Mouse (Mus musculus) embryonic facial prominence, embryonic 14.5 days (tissue): ENCODE results near the gene March7. TPM values are rescaled to one million over a fixed set of nuclear protein-coding genes. Genes with fewer than 3 reads are reported as not detected.

Experiments
- ATAC-seq: fragments of 200-750 bp; cut with Nextera tagmentation; 2 replicates; pipeline ENCODE4 v1.8.0; 2017; ENCODE audit warnings: low read depth, moderate number of reproducible peaks, moderate TSS enrichment
- DNase-seq: peaks from one replicate; pipeline ENCODE4 v3.0.0-alpha.2; 2015; ENCODE audit warnings: low spot score
- H3K27ac ChIP-seq: fragments of 300-500 bp; sonication (generic); replicated peaks from 2 replicates; pipeline ENCODE4 v1.5.1; 2014; ENCODE audit warnings: low read depth, mild to moderate bottlenecking, low read length, moderate library complexity
- H3K27me3 ChIP-seq: fragments of 300-500 bp; sonication (generic); replicated peaks from 2 replicates; pipeline ENCODE4 v1.6.1; 2014; ENCODE audit warnings: low read length; ENCODE audit not compliant: control insufficient read depth, insufficient read depth
- H3K36me3 ChIP-seq: fragments of 300-500 bp; sonication (generic); 2 replicates; pipeline ENCODE4 v1.6.1; 2014; ENCODE audit warnings: low read length, mixed read lengths; ENCODE audit not compliant: control insufficient read depth, insufficient read depth
- H3K4me1 ChIP-seq: fragments of 300-500 bp; sonication (generic); 2 replicates; pipeline ENCODE4 v1.6.1; 2014; ENCODE audit warnings: antibody characterized with exemption, low read length; ENCODE audit not compliant: control insufficient read depth, insufficient read depth
- H3K4me2 ChIP-seq: fragments of 300-500 bp; sonication (generic); 2 replicates; pipeline ENCODE4 v1.6.1; 2014; ENCODE audit warnings: low read depth, mild to moderate bottlenecking, low read length, moderate library complexity, mixed read lengths
- H3K4me3 ChIP-seq: fragments of 300-500 bp; sonication (generic); 2 replicates; pipeline ENCODE4 v1.5.1; 2014; ENCODE audit warnings: low read depth, mild to moderate bottlenecking, low read length
- H3K9ac ChIP-seq: fragments of 300-500 bp; sonication (generic); 2 replicates; pipeline ENCODE4 v1.6.1; 2014; ENCODE audit warnings: low read depth, mild to moderate bottlenecking, low read length, moderate library complexity, mixed read lengths
- H3K9me3 ChIP-seq: fragments of 300-500 bp; sonication (generic); 2 replicates; pipeline ENCODE4 v1.6.1; 2016; ENCODE audit warnings: low read length; ENCODE audit not compliant: control insufficient read depth
- WGBS: fragments of 180-500 bp; shearing (Covaris S2); extraction: QIAGEN DNeasy Blood & Tissue Kit; methylation state at CpG from one replicate; pipeline ENCODE4 v1.1.7; 2014; 5-methylcytosine and 5-hydroxymethylcytosine counted together
- polyA plus RNA-seq: library from polyadenylated mRNA; unstranded; fragments of >200 nt; fragmentation: Nextera tagmentation; extraction: Ambion mirVana; gene quantifications from 2 replicates; pipeline ENCODE4 v1.2.1, GENCODE M21; 2014

The March7 gene
- polyA plus RNA-seq, 1 experiment from 2014 or later = 65.7 TPM

- Histone ChIP-seq H3K36me3 (no peaks in the 10 kb centered on the region), H3K4me2 (no peak overlapping the region), H3K4me1 (peaks cover 3% of the 10 kb centered on the region; the same call in 1 of the 2 replicates), H3K9me3 (no peaks in the 10 kb centered on the region), H3K4me3 (no peak overlapping the region), H3K27me3 (no peaks in the 10 kb centered on the region), H3K27ac (no peak overlapping the region), H3K9ac (no peak overlapping the region)
- no peak for DNase-seq
- no peak for ATAC-seq
- WGBS = 70% methylated on average over 2 of the region's 2 CpGs
These were observed 12.3 kb downstream of the March7 start for GRCm38 (mm10) chr2:60221954-60222353.

DNA sequence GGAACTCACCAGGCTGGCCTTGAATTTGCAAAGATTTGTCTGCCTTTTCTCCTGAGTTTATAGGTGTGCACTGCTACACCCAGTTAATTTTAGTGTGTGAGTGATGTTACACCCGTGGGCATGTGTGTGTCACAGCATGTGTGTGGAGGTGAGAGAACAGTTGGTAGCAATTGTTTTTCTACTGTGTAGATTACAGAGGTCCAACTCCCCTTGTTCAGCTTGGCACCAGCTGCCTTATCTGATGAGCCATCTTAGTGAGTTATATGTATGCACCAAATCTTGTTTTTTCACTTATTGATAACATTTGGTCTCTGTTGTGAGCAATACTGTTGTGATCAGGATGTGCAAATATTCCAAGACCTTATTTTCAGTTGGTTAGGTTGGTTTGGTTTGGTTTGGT lies 13.8 kb downstream of the March7 start:
- Histone ChIP-seq H3K36me3 (no peaks in the 10 kb centered on the region), H3K4me3 (no peak overlapping the region), H3K9ac (no peak overlapping the region), H3K27ac (no peak overlapping the region), H3K4me1 (peaks cover 3% of the 10 kb centered on the region; the same call in 1 of the 2 replicates), H3K27me3 (no peaks in the 10 kb centered on the region), H3K4me2 (no peak overlapping the region), H3K9me3 (no peaks in the 10 kb centered on the region)
- ATAC-seq (no peak), DNase-seq (no peak)
- 71% methylated on average over 1 of the region's 1 CpGs for WGBS

DNA sequence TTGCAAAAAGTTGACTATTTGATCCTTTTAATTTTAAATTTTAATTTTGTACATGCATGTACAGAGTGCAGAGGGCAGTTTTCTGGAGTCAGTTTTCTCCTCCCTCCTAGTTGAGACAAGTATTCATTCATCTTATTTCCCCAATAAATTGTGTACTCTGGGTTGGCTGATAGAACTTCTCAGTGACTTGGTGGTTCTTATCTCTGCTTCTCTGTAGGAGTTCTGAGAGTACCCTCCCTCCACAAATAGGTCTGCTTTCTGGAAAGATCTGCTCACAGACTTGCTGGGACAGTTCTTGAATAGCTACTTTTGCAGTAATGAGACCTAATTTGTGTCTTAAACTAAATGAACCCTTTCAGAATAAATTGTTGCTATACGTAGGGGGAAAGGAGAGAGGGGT lies 18.8 kb downstream of the March7 start:
- no peaks in the 10 kb centered on the region for H3K27me3 ChIP-seq
- no peak for ATAC-seq
- H3K9ac ChIP-seq = no peak overlapping the region
- H3K4me1 ChIP-seq = no peaks in the 10 kb centered on the region
- H3K4me3 ChIP-seq = no peak overlapping the region
- 75% methylated on average over 1 of the region's 1 CpGs for WGBS
- no peak overlapping the region for H3K27ac ChIP-seq
- H3K4me2 ChIP-seq = no peak overlapping the region
- H3K9me3 ChIP-seq = no peaks in the 10 kb centered on the region
- DNase-seq = no peak
- H3K36me3 ChIP-seq = peaks cover 37% of the 10 kb centered on the region

- Histone ChIP-seq H3K4me2 (no peak overlapping the region), H3K9me3 (no peaks in the 10 kb centered on the region), H3K27ac (no peak overlapping the region), H3K4me1 (no peaks in the 10 kb centered on the region), H3K36me3 (peaks cover 55% of the 10 kb centered on the region), H3K27me3 (no peaks in the 10 kb centered on the region), H3K9ac (no peak overlapping the region), H3K4me3 (no peak overlapping the region)
- DNase-seq (no peak), ATAC-seq (no peak)
- 92% methylated on average over 2 of the region's 2 CpGs for WGBS
These were observed 20.7 kb downstream of the March7 start for GRCm38 (mm10) chr2:60230361-60230760.

GRCm38 (mm10) chr2:60233147-60233546 lies 23.5 kb downstream of the March7 start:
- H3K4me1 ChIP-seq = no peaks in the 10 kb centered on the region
- no peaks in the 10 kb centered on the region for H3K27me3 ChIP-seq
- no peak overlapping the region for H3K4me2 ChIP-seq
- H3K9me3 ChIP-seq = no peaks in the 10 kb centered on the region
- no peak for ATAC-seq
- no peak overlapping the region for H3K27ac ChIP-seq
- no peak for DNase-seq
- 65% methylated on average over 2 of the region's 2 CpGs for WGBS
- peaks cover 83% of the 10 kb centered on the region for H3K36me3 ChIP-seq
- H3K4me3 ChIP-seq = no peak overlapping the region
- H3K9ac ChIP-seq = no peak overlapping the region

DNA sequence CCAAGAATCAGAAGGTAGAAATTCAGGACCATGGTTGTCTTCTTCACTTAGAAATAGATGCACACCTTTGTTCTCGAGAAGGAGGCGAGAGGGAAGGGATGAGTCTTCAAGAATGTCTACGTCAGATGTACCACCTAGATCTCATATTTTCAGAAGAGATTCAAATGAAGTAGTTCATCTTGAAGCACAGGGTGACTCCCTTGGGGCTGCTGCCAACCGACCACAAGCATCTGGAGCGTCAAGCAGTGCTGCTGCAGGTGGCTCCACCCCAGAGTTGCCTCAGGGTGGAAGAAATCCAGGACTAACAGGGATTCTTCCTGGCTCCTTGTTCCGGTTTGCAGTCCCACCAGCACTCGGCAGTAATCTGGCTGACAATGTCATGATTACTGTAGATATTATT lies 24.8 kb downstream of the March7 start:
- H3K4me2 ChIP-seq = no peak overlapping the region
- ATAC-seq (no peak), DNase-seq (no peak)
- H3K9me3 ChIP-seq = no peaks in the 10 kb centered on the region
- H3K27me3 ChIP-seq = no peaks in the 10 kb centered on the region
- H3K4me1 ChIP-seq = no peaks in the 10 kb centered on the region
- WGBS = 72% methylated on average over 7 of the region's 7 CpGs
- peaks cover 93% of the 10 kb centered on the region for H3K36me3 ChIP-seq
- H3K27ac ChIP-seq = no peak overlapping the region
- H3K9ac ChIP-seq = no peak overlapping the region
- no peak overlapping the region for H3K4me3 ChIP-seq

- H3K27ac ChIP-seq = no peak overlapping the region
- H3K4me3 ChIP-seq = no peak overlapping the region
- DNase-seq = no peak
- no peak for ATAC-seq
- no peak overlapping the region for H3K9ac ChIP-seq
- H3K27me3 ChIP-seq = no peaks in the 10 kb centered on the region
- no peaks in the 10 kb centered on the region for H3K4me1 ChIP-seq
- peaks cover 43% of the 10 kb centered on the region for H3K36me3 ChIP-seq
- H3K9me3 ChIP-seq = no peaks in the 10 kb centered on the region
- WGBS = 85% methylated on average over 4 of the region's 4 CpGs
- H3K4me2 ChIP-seq = no peak overlapping the region
These were observed 43.1 kb downstream of the March7 start for GRCm38 (mm10) chr2:60252782-60253181.

DNA sequence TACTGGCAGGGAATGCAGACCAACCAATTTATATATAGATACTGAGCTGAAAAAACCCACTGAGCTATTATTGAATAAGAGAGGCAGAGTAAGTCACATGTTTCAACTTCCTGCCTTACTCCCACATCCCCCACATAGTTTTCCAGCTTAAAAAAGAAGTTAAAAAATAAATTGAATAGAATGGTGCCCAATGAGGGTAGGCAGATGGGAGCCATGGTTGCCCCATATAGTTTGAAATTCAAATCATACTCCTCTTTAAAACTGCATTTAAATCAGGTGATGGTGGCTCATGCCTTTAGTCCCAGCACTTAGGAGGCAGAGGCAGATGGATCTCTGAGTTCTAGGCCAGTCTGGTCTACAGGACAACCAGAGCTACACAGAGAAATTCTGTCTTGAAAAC lies 43.8 kb downstream of the March7 start:
- no peak overlapping the region for H3K4me2 ChIP-seq
- no peak for ATAC-seq
- peaks cover 43% of the 10 kb centered on the region for H3K36me3 ChIP-seq
- no peak overlapping the region for H3K27ac ChIP-seq
- H3K4me1 ChIP-seq = no peaks in the 10 kb centered on the region
- DNase-seq = no peak
- H3K9ac ChIP-seq = no peak overlapping the region
- H3K4me3 ChIP-seq = no peak overlapping the region
- H3K27me3 ChIP-seq = no peaks in the 10 kb centered on the region
- no peaks in the 10 kb centered on the region for H3K9me3 ChIP-seq

DNA sequence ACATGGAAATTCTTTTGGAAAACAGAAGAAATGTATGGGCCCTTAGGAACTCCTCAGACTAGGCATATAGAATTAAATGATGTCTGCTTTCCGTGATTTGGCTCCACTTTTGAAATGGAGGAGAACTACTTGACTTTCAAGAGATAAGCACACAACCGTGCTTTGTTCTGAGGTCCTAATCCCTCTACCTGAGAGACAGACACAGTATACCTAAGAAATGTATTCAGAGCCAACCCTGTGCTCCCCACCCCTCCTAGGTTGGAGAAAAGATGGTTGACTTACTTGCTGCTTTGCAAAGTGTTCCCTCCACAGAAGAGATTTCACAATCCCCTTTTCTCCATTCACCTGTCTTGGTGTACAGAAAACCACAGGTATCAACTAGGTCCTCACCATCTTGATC lies 47.1 kb downstream of the March7 start:
- DNase-seq (no peak), ATAC-seq (no peak)
- peaks cover 25% of the 10 kb centered on the region for H3K36me3 ChIP-seq
- H3K9me3 ChIP-seq = no peaks in the 10 kb centered on the region
- H3K4me3 ChIP-seq = no peak overlapping the region
- no peaks in the 10 kb centered on the region for H3K27me3 ChIP-seq
- no peak overlapping the region for H3K4me2 ChIP-seq
- H3K9ac ChIP-seq = no peak overlapping the region
- H3K27ac ChIP-seq = no peak overlapping the region
- no peaks in the 10 kb centered on the region for H3K4me1 ChIP-seq
- 79% methylated on average over 2 of the region's 2 CpGs for WGBS
